8 mouse cellular contexts compared by ENCODE assay signal in genomic region chr1:171033756-171034155, GRCm38 (mm10). TPM values are rescaled to one million over a fixed set of nuclear protein-coding genes. Genes with fewer than 3 reads are reported as not detected.
DNase-seq lines count a peak whose midpoint lies in the region; ATAC-seq and TF ChIP-seq lines count a peak whose summit lies in the region.

No protein-coding gene starts in this region.

- H3K9me3 ChIP-seq in heart, embryonic 11.5 days (replicated peaks; ENCODE audit: control insufficient read depth, low read length), result no peaks in the 10 kb centered on the region
- no peaks in the 10 kb centered on the region for H3K9me3 ChIP-seq in kidney, embryonic 15.5 days (replicated peaks)

- TF ChIP-seq POLR2A in liver, adult 2 months (IDR thresholded peaks at IDR 0.05; ENCODE audit: extremely low read depth, insufficient read depth, low read length), result no peak

- H3K4me3 ChIP-seq in heart, embryonic 11.5 days (ENCODE audit: low read depth, low read length), result peak overlapping the region; percentile 63
- peak overlapping the region; percentile 60 for H3K4me3 ChIP-seq in kidney, embryonic 15.5 days (replicated peaks)
- peak overlapping the region; percentile 19; the same call in 1 of the 2 replicates for H3K4me3 ChIP-seq in liver, adult 2 months (ENCODE audit: insufficient read depth, low read depth, low read length)

- peak overlapping the region; percentile 6; the same call in 1 of the 2 replicates for H3K9ac ChIP-seq in heart, embryonic 11.5 days (ENCODE audit: low read depth, low read length)
- peak overlapping the region; percentile 50 for H3K9ac ChIP-seq in kidney, embryonic 15.5 days
- H3K9ac ChIP-seq in liver, adult 2 months (ENCODE audit: low read depth, low read length), result no peak overlapping the region

- H3K27ac ChIP-seq in heart, embryonic 11.5 days (ENCODE audit: low read depth, low read length), result no peak overlapping the region
- H3K27ac ChIP-seq in kidney, embryonic 15.5 days, result no peak overlapping the region
- no peak overlapping the region for H3K27ac ChIP-seq in liver, adult 2 months (replicated peaks; ENCODE audit: insufficient read depth, low read depth, low read length)

- peak; percentile 20 for ATAC-seq in erythroblast, adult 5-6 weeks (replicated peaks; ENCODE audit: low FRiP score, poor library complexity, severe bottlenecking)
- ATAC-seq in heart, embryonic 11.5 days (replicated peaks; ENCODE audit: insufficient number of reproducible peaks, low FRiP score, low TSS enrichment), result peak; percentile 74
- peak; percentile 68 for ATAC-seq in kidney, embryonic 15.5 days (replicated peaks; ENCODE audit: low FRiP score)
- ATAC-seq in monocyte, adult 5-6 weeks (replicated peaks; ENCODE audit: insufficient number of reproducible peaks, low FRiP score, low TSS enrichment, poor library complexity, severe bottlenecking), result peak; percentile 39; the same call in 1 of the 2 replicates

- no peak for TF ChIP-seq CTCF in liver, adult 2 months (IDR thresholded peaks at IDR 0.05; ENCODE audit: low read depth, low read length)

- WGBS in heart, embryonic 11.5 days (ENCODE audit: insufficient replicate concordance), result under 1% methylated on average over 20 of the region's 20 CpGs
- under 1% methylated on average over 20 of the region's 20 CpGs for WGBS in kidney, embryonic 15.5 days
- under 1% methylated on average over 20 of the region's 20 CpGs for WGBS in liver, adult 2 months

- peak; percentile 87 for DNase-seq in A20 (ENCODE audit: low read depth, low spot score)
- peak; percentile 89 for DNase-seq in brain, adult 2 months (ENCODE audit: low read depth, low spot score)
- DNase-seq in liver, adult 2 months (ENCODE audit: extremely low read depth, low read depth, low spot score), result peak; percentile 83
- DNase-seq in spleen, postnatal 36 days (ENCODE audit: low spot score in 2 of 2), result peak; percentile 74 to 83

- H3K36me3 ChIP-seq in heart, embryonic 11.5 days (ENCODE audit: control insufficient read depth, insufficient read depth, low read length), result no peaks in the 10 kb centered on the region
- no peaks in the 10 kb centered on the region for H3K36me3 ChIP-seq in kidney, embryonic 15.5 days
- no peaks in the 10 kb centered on the region for H3K36me3 ChIP-seq in liver, adult 2 months (ENCODE audit: control insufficient read depth, insufficient read depth, low read length)

- H3K27me3 ChIP-seq in heart, embryonic 11.5 days (ENCODE audit: control insufficient read depth, insufficient read depth, low read length), result peaks cover 33% of the 10 kb centered on the region
- H3K27me3 ChIP-seq in kidney, embryonic 15.5 days, result peaks cover 57% of the 10 kb centered on the region
- 0 out of 2 replicates have a peak, but pooled peaks cover 3% of the 10 kb centered on the region for H3K27me3 ChIP-seq in liver, adult 2 months (ENCODE audit: control insufficient read depth, insufficient read depth, low read length)

- 0 out of 2 replicates have a peak, but pooled peaks cover 2% of the 10 kb centered on the region for H3K4me1 ChIP-seq in heart, embryonic 11.5 days (ENCODE audit: control insufficient read depth, insufficient read depth, low read length)
- H3K4me1 ChIP-seq in kidney, embryonic 15.5 days, result peaks cover 20% of the 10 kb centered on the region
- peaks cover 8% of the 10 kb centered on the region for H3K4me1 ChIP-seq in liver, adult 2 months (ENCODE audit: control insufficient read depth, insufficient read depth, low read length)

- peak overlapping the region; percentile 98 for H3K4me2 ChIP-seq in heart, embryonic 11.5 days
- H3K4me2 ChIP-seq in kidney, embryonic 15.5 days, result peak overlapping the region; percentile 93

- no peaks in the 10 kb centered on the region for H3K79me2 ChIP-seq in liver, adult 2 months (ENCODE audit: control insufficient read depth, insufficient read depth, low read length)

RNA-seq across cellular contexts. Expression of gene Fcgr4, which starts 15.0 kb away (rescaled TPM):
- 15.3 and 27.5 TPM in 2 replicates for total RNA-seq in erythroblast, adult 5-6 weeks (2015; ENCODE audit: low replicate concordance)
- total RNA-seq in erythroblast, adult 5-6 weeks (2017; ENCODE audit: low replicate concordance), result 9.3 and 10.6 TPM in 2 replicates
- polyA plus RNA-seq in heart, embryonic 11.5 days (2014; fragmentation: Nextera tagmentation; extraction: Ambion mirVana), result 0.23 TPM in 1 of 2 replicates, not detected in the other
- 1.2 and 1.3 TPM in 2 replicates for polyA plus RNA-seq in kidney, embryonic 15.5 days (2015; fragmentation: Nextera tagmentation; extraction: Ambion mirVana)
- 8.4 and 10.3 TPM in 2 replicates for total RNA-seq in liver, adult 2 months (2014; rRNA removed)
- polyA plus RNA-seq in liver, adult 2 months (2012; rRNA removed), result 3.1 and 4.5 TPM in 2 replicates
- 364 to 612 TPM (median 571 TPM) in 3 replicates for total RNA-seq in monocyte, adult 5-6 weeks (2017)

RNA-seq across cellular contexts. Expression of gene Fcgr3, which starts 31.0 kb away (rescaled TPM):
- 100 and 146 TPM in 2 replicates for total RNA-seq in erythroblast, adult 5-6 weeks (2015; ENCODE audit: low replicate concordance)
- 78.3 and 110 TPM in 2 replicates for total RNA-seq in erythroblast, adult 5-6 weeks (2017; ENCODE audit: low replicate concordance)
- polyA plus RNA-seq in heart, embryonic 11.5 days (2014; fragmentation: Nextera tagmentation; extraction: Ambion mirVana), result 3.8 and 4.4 TPM in 2 replicates
- polyA plus RNA-seq in kidney, embryonic 15.5 days (2015; fragmentation: Nextera tagmentation; extraction: Ambion mirVana), result 7.8 and 10.5 TPM in 2 replicates
- 11.5 and 14.5 TPM in 2 replicates for total RNA-seq in liver, adult 2 months (2014; rRNA removed)
- polyA plus RNA-seq in liver, adult 2 months (2012; rRNA removed), result 2.6 and 4.5 TPM in 2 replicates
- total RNA-seq in monocyte, adult 5-6 weeks (2017), result 270 to 442 TPM (median 434 TPM) in 3 replicates

RNA-seq across cellular contexts. Expression of gene Fcgr2b, which starts 57.4 kb away (rescaled TPM):
- total RNA-seq in erythroblast, adult 5-6 weeks (2015; ENCODE audit: low replicate concordance), result 38.0 and 43.5 TPM in 2 replicates
- 20.1 and 23.1 TPM in 2 replicates for total RNA-seq in erythroblast, adult 5-6 weeks (2017; ENCODE audit: low replicate concordance)
- polyA plus RNA-seq in heart, embryonic 11.5 days (2014; fragmentation: Nextera tagmentation; extraction: Ambion mirVana), result 0.59 TPM in 1 of 2 replicates, not detected in the other
- polyA plus RNA-seq in kidney, embryonic 15.5 days (2015; fragmentation: Nextera tagmentation; extraction: Ambion mirVana), result 1.8 and 2.8 TPM in 2 replicates
- total RNA-seq in liver, adult 2 months (2014; rRNA removed), result 56.6 and 68.7 TPM in 2 replicates
- polyA plus RNA-seq in liver, adult 2 months (2012; rRNA removed), result 18.6 and 34.9 TPM in 2 replicates
- 181 to 197 TPM (median 187 TPM) in 3 replicates for total RNA-seq in monocyte, adult 5-6 weeks (2017)

Comparison
In these comparisons a context has a peak if more than half of its experiments do, and no peak if none do; other contexts are left out.
1. ATAC-seq: peak in every context shown above with its lines; median percentile 74 in heart, embryonic 11.5 days; 68 in kidney, embryonic 15.5 days; 39 in monocyte, adult 5-6 weeks; 20 in erythroblast, adult 5-6 weeks.
2. RNA of gene Fcgr4, which starts 15.0 kb away (total RNA-seq): 364 to 612 TPM in monocyte, adult 5-6 weeks; 9.3 to 27.5 TPM in erythroblast, adult 5-6 weeks and 8.4 to 10.3 TPM in liver, adult 2 months; every median in the first group is over 10 times any median in the second.
3. Peak in every context shown above with its lines, with median percentiles within 50 percentile points of each other: DNase-seq and H3K4me3 ChIP-seq.